ENCODE assay signal across 9 mouse cellular contexts in genomic region chr8:124171557-124172528, GRCm38 (mm10). TPM values are rescaled to one million over a fixed set of nuclear protein-coding genes. Genes with fewer than 3 reads are reported as not detected.
DNase-seq lines count a peak whose midpoint lies in the region; ATAC-seq lines count a peak whose summit lies in the region.
"Had no signal": no experiment of that assay in that cellular context is flagged by ENCODE, and none has a peak within 500 bp of the region (broad histone marks: within the 10 kb centered on the region; RNA-seq: fewer than 3 reads in every experiment).

No protein-coding gene starts in this region.

- WGBS in hindbrain, embryonic 15.5 days, result 44% methylated on average over 17 of the region's 17 CpGs
- WGBS in hindbrain, embryonic 11.5 days, result 69% methylated on average over 17 of the region's 17 CpGs
- WGBS in hindbrain, embryonic 16.5 days, result 32% methylated on average over 17 of the region's 17 CpGs

- no peak overlapping the region for H3K4me3 ChIP-seq in hindbrain, embryonic 15.5 days
- no peak overlapping the region for H3K4me3 ChIP-seq in hindbrain, embryonic 11.5 days (ENCODE audit: low read depth, low read length)
- H3K4me3 ChIP-seq in hindbrain, embryonic 16.5 days (ENCODE audit: low read length), result no peak overlapping the region

- ATAC-seq in hindbrain, embryonic 15.5 days (ENCODE audit: low FRiP score, low read depth), result peak; percentile 50; the same call in 1 of the 2 replicates
- ATAC-seq in hindbrain, embryonic 11.5 days (ENCODE audit: low FRiP score), result no peak
- ATAC-seq in hindbrain, embryonic 16.5 days, result peak; percentile 71
- ATAC-seq: Patski had no signal

- H3K9me3 ChIP-seq in hindbrain, embryonic 15.5 days, result no peaks in the 10 kb centered on the region
- H3K9me3 ChIP-seq in hindbrain, embryonic 11.5 days (ENCODE audit: control insufficient read depth, low read length), result no peaks in the 10 kb centered on the region
- no peaks in the 10 kb centered on the region for H3K9me3 ChIP-seq in hindbrain, embryonic 16.5 days (ENCODE audit: control insufficient read depth, low read length)

- no peak for DNase-seq in hindbrain, embryonic 11.5 days (ENCODE audit: low spot score)
- DNase-seq in right cerebral cortex, adult 18-20 months, result peak; percentile 24
- no peak for DNase-seq in right cerebral cortex, adult 2 months (ENCODE audit: low spot score in 2 of 2)
- peak; percentile 45 for DNase-seq in thymus, postnatal 14 days
- DNase-seq in embryo, embryonic 10 days (ENCODE audit: low spot score), result no peak
- no peak for DNase-seq in spleen, postnatal 4 days (ENCODE audit: low spot score in 2 of 2)

- no peaks in the 10 kb centered on the region for H3K27me3 ChIP-seq in hindbrain, embryonic 15.5 days
- H3K27me3 ChIP-seq in hindbrain, embryonic 11.5 days (ENCODE audit: control insufficient read depth, insufficient read depth, low read length), result no peaks in the 10 kb centered on the region
- no peaks in the 10 kb centered on the region for H3K27me3 ChIP-seq in hindbrain, embryonic 16.5 days (replicated peaks; ENCODE audit: control insufficient read depth, insufficient read depth, low read length)
- H3K27me3 ChIP-seq: Patski had no signal

- H3K36me3 ChIP-seq in hindbrain, embryonic 15.5 days, result no peaks in the 10 kb centered on the region
- H3K36me3 ChIP-seq in hindbrain, embryonic 11.5 days (ENCODE audit: control insufficient read depth, insufficient read depth, low read length), result no peaks in the 10 kb centered on the region
- H3K36me3 ChIP-seq in hindbrain, embryonic 16.5 days (ENCODE audit: control insufficient read depth, insufficient read depth, low read length), result no peaks in the 10 kb centered on the region

- no peak overlapping the region for H3K4me2 ChIP-seq in hindbrain, embryonic 15.5 days
- H3K4me2 ChIP-seq in hindbrain, embryonic 11.5 days (replicated peaks; ENCODE audit: low read depth, low read length), result no peak overlapping the region
- no peak overlapping the region; the same call in 1 of the 2 replicates for H3K4me2 ChIP-seq in hindbrain, embryonic 16.5 days (ENCODE audit: low read length)

- H3K4me1 ChIP-seq in hindbrain, embryonic 15.5 days (replicated peaks), result peaks cover 42% of the 10 kb centered on the region
- no peaks in the 10 kb centered on the region for H3K4me1 ChIP-seq in hindbrain, embryonic 11.5 days (replicated peaks; ENCODE audit: control insufficient read depth, insufficient read depth, low read length)
- H3K4me1 ChIP-seq in hindbrain, embryonic 16.5 days (ENCODE audit: control insufficient read depth, insufficient read depth, low read depth, low read length), result peaks cover 25% of the 10 kb centered on the region

- no peak overlapping the region for H3K9ac ChIP-seq in hindbrain, embryonic 15.5 days
- H3K9ac ChIP-seq in hindbrain, embryonic 11.5 days (ENCODE audit: low read depth, low read length), result no peak overlapping the region
- no peak overlapping the region for H3K9ac ChIP-seq in hindbrain, embryonic 16.5 days (ENCODE audit: low read depth, low read length)

- peak overlapping the region; percentile 48 for H3K27ac ChIP-seq in hindbrain, embryonic 15.5 days (replicated peaks)
- H3K27ac ChIP-seq in hindbrain, embryonic 11.5 days (ENCODE audit: low read depth, low read length), result no peak overlapping the region
- H3K27ac ChIP-seq in hindbrain, embryonic 16.5 days (ENCODE audit: low read depth, low read length), result peak overlapping the region; percentile 49

RNA-seq across cellular contexts. Expression of gene Galnt2, which starts 59.3 kb away (rescaled TPM):
- polyA plus RNA-seq in hindbrain, embryonic 15.5 days (2015; fragmentation: Nextera tagmentation; extraction: Ambion mirVana), result 63.2 and 63.7 TPM in 2 replicates
- polyA plus RNA-seq in hindbrain, embryonic 11.5 days (2014; fragmentation: Nextera tagmentation; extraction: Ambion mirVana), result 47.0 and 53.5 TPM in 2 replicates
- 33.8 and 40.2 TPM in 2 replicates for polyA plus RNA-seq in hindbrain, embryonic 16.5 days (2015; fragmentation: Nextera tagmentation; extraction: Ambion mirVana)

Comparison
In these comparisons a context has a peak if more than half of its experiments do, and no peak if none do; other contexts are left out.
1. DNase-seq: peak in right cerebral cortex, adult 18-20 months (single experiment) and thymus, postnatal 14 days (single experiment); none in hindbrain, embryonic 11.5 days (single experiment), right cerebral cortex, adult 2 months (0 of 2), embryo, embryonic 10 days (single experiment) and spleen, postnatal 4 days (0 of 2).